Mouse (Mus musculus): ENCODE measurements around the gene F3. TPM values are rescaled to one million over a fixed set of nuclear protein-coding genes. Genes with fewer than 3 reads are reported as not detected.
"Not testable (repeated sequence)": the region's sequence is repeated elsewhere in the genome, so short reads cannot be mapped to it uniquely, and the experiment has no call there.

Gene F3
- polyA plus RNA-seq, 1 experiment from 2014 or later = 20.0 TPM

GRCm38 (mm10) chr3:121736025-121736744, 12.8 kb downstream of the F3 start:
- no peak overlapping the region for H3K9ac ChIP-seq (replicated peaks; ENCODE audit: low read length)
- peaks cover 20% of the 10 kb centered on the region for H3K4me1 ChIP-seq (ENCODE audit: insufficient read depth, low read length)
- H3K4me3 ChIP-seq (ENCODE audit: low read length) = no peak overlapping the region
- 30% methylated on average over 18 of the region's 18 CpGs for WGBS
- ATAC-seq (ENCODE audit: low FRiP score, low TSS enrichment) = peak; percentile 82
- H3K27ac ChIP-seq (ENCODE audit: low read length) = peak overlapping the region; percentile 22; the same call in 1 of the 2 replicates
- H3K4me2 ChIP-seq (replicated peaks; ENCODE audit: low read depth, low read length) = no peak overlapping the region
- no peaks in the 10 kb centered on the region for H3K27me3 ChIP-seq (ENCODE audit: insufficient read depth, low read length)
- 0 out of 2 replicates have a peak, but pooled peaks cover 4% of the 10 kb centered on the region for H3K36me3 ChIP-seq (ENCODE audit: insufficient read depth, low read length)
- no peaks in the 10 kb centered on the region for H3K9me3 ChIP-seq (ENCODE audit: low read length)

- H3K4me2 ChIP-seq (replicated peaks; ENCODE audit: low read depth, low read length) = no peak overlapping the region
- H3K4me3 ChIP-seq (ENCODE audit: low read length) = no peak overlapping the region
- WGBS = 46% methylated on average over 1 of the region's 1 CpGs
- peaks cover 20% of the 10 kb centered on the region for H3K4me1 ChIP-seq (ENCODE audit: insufficient read depth, low read length)
- ATAC-seq (ENCODE audit: low FRiP score, low TSS enrichment) = no peak
- H3K9ac ChIP-seq (replicated peaks; ENCODE audit: low read length) = no peak overlapping the region
- no peaks in the 10 kb centered on the region for H3K27me3 ChIP-seq (ENCODE audit: insufficient read depth, low read length)
- H3K36me3 ChIP-seq (ENCODE audit: insufficient read depth, low read length) = 0 out of 2 replicates have a peak, but pooled peaks cover 4% of the 10 kb centered on the region
- no peak overlapping the region for H3K27ac ChIP-seq (ENCODE audit: low read length)
- no peaks in the 10 kb centered on the region for H3K9me3 ChIP-seq (ENCODE audit: low read length)
Measured at GRCm38 (mm10) chr3:121737453-121737852, 14.1 kb downstream of the F3 start.

- no peak overlapping the region for H3K27ac ChIP-seq (ENCODE audit: low read length)
- H3K27me3 ChIP-seq (ENCODE audit: insufficient read depth, low read length) = no peaks in the 10 kb centered on the region
- H3K9me3 ChIP-seq (ENCODE audit: low read length) = no peaks in the 10 kb centered on the region
- H3K4me2 ChIP-seq (replicated peaks; ENCODE audit: low read depth, low read length) = no peak overlapping the region
- WGBS = 90% methylated on average over 2 of the region's 2 CpGs
- H3K4me1 ChIP-seq (ENCODE audit: insufficient read depth, low read length) = peaks cover 20% of the 10 kb centered on the region
- no peak for ATAC-seq (ENCODE audit: low FRiP score, low TSS enrichment)
- no peak overlapping the region for H3K4me3 ChIP-seq (ENCODE audit: low read length)
- 0 out of 2 replicates have a peak, but pooled peaks cover 4% of the 10 kb centered on the region for H3K36me3 ChIP-seq (ENCODE audit: insufficient read depth, low read length)
- H3K9ac ChIP-seq (replicated peaks; ENCODE audit: low read length) = no peak overlapping the region
Measured at GRCm38 (mm10) chr3:121737901-121738300, 14.6 kb downstream of the F3 start.

- H3K27me3 ChIP-seq (ENCODE audit: insufficient read depth, low read length) = no peaks in the 10 kb centered on the region
- no peak overlapping the region for H3K4me2 ChIP-seq (replicated peaks; ENCODE audit: low read depth, low read length)
- WGBS = 42% methylated on average over 9 of the region's 9 CpGs
- peaks cover 20% of the 10 kb centered on the region for H3K4me1 ChIP-seq (ENCODE audit: insufficient read depth, low read length)
- H3K27ac ChIP-seq (ENCODE audit: low read length) = peak overlapping the region; percentile 26
- H3K4me3 ChIP-seq (ENCODE audit: low read length) = no peak overlapping the region
- peak; percentile 73 for ATAC-seq (ENCODE audit: low FRiP score, low TSS enrichment)
- H3K9ac ChIP-seq (replicated peaks; ENCODE audit: low read length) = no peak overlapping the region
- H3K9me3 ChIP-seq (ENCODE audit: low read length) = no peaks in the 10 kb centered on the region
- H3K36me3 ChIP-seq (ENCODE audit: insufficient read depth, low read length) = 0 out of 2 replicates have a peak, but pooled peaks cover 4% of the 10 kb centered on the region
Measured at GRCm38 (mm10) chr3:121738742-121739342, 15.5 kb downstream of the F3 start.

- Histone ChIP-seq H3K4me2 (replicated peaks; ENCODE audit: low read depth, low read length) (no peak overlapping the region), H3K27me3 (ENCODE audit: insufficient read depth, low read length) (no peaks in the 10 kb centered on the region), H3K36me3 (ENCODE audit: insufficient read depth, low read length) (no peaks in the 10 kb centered on the region), H3K4me3 (ENCODE audit: low read length) (no peak overlapping the region), H3K27ac (ENCODE audit: low read length) (peak overlapping the region; percentile 26), H3K9ac (replicated peaks; ENCODE audit: low read length) (no peak overlapping the region), H3K4me1 (ENCODE audit: insufficient read depth, low read length) (peaks cover 20% of the 10 kb centered on the region), H3K9me3 (ENCODE audit: low read length) (peaks cover 4% of the 10 kb centered on the region; the same call in 1 of the 2 replicates)
- WGBS = 29% methylated on average over 17 of the region's 17 CpGs
- no peak for ATAC-seq (ENCODE audit: low FRiP score, low TSS enrichment)
Measured at GRCm38 (mm10) chr3:121739489-121740213, 16.3 kb downstream of the F3 start.

- H3K9ac ChIP-seq (replicated peaks; ENCODE audit: low read length); H3K4me2 ChIP-seq (replicated peaks; ENCODE audit: low read depth, low read length); H3K36me3 ChIP-seq (ENCODE audit: insufficient read depth, low read length); ATAC-seq (ENCODE audit: low FRiP score, low TSS enrichment); H3K4me3 ChIP-seq (ENCODE audit: low read length); H3K27ac ChIP-seq (ENCODE audit: low read length); H3K27me3 ChIP-seq (ENCODE audit: insufficient read depth, low read length); H3K9me3 ChIP-seq (ENCODE audit: low read length): not testable (repeated sequence)
- peaks cover 11% of the 10 kb centered on the region for H3K4me1 ChIP-seq (ENCODE audit: insufficient read depth, low read length)
- 84% methylated on average over 4 of the region's 4 CpGs for WGBS
Measured at GRCm38 (mm10) chr3:121741186-121741848, 18.0 kb downstream of the F3 start.

- H3K4me2 ChIP-seq (replicated peaks; ENCODE audit: low read depth, low read length); H3K9me3 ChIP-seq (ENCODE audit: low read length); H3K36me3 ChIP-seq (ENCODE audit: insufficient read depth, low read length); H3K9ac ChIP-seq (replicated peaks; ENCODE audit: low read length); H3K4me3 ChIP-seq (ENCODE audit: low read length); H3K27me3 ChIP-seq (ENCODE audit: insufficient read depth, low read length); H3K4me1 ChIP-seq (ENCODE audit: insufficient read depth, low read length): not testable (repeated sequence)
- ATAC-seq (ENCODE audit: low FRiP score, low TSS enrichment) = peak; percentile 42; the same call in 1 of the 2 replicates
- 53% methylated on average over 10 of the region's 10 CpGs for WGBS
- peak overlapping the region; percentile 40 for H3K27ac ChIP-seq (ENCODE audit: low read length)
Measured at GRCm38 (mm10) chr3:121754319-121755090, 31.2 kb downstream of the F3 start.

GRCm38 (mm10) chr3:121755152-121755551, 31.8 kb downstream of the F3 start:
- H3K9ac ChIP-seq (replicated peaks; ENCODE audit: low read length) = no peak overlapping the region
- H3K9me3 ChIP-seq (ENCODE audit: low read length) = no peaks in the 10 kb centered on the region
- no peaks in the 10 kb centered on the region for H3K27me3 ChIP-seq (ENCODE audit: insufficient read depth, low read length)
- H3K4me1 ChIP-seq (ENCODE audit: insufficient read depth, low read length) = peaks cover 9% of the 10 kb centered on the region; the same call in 1 of the 2 replicates
- no peak overlapping the region for H3K4me2 ChIP-seq (replicated peaks; ENCODE audit: low read depth, low read length)
- H3K4me3 ChIP-seq (ENCODE audit: low read length) = no peak overlapping the region
- 34% methylated on average over 3 of the region's 3 CpGs for WGBS
- H3K27ac ChIP-seq (ENCODE audit: low read length) = no peak overlapping the region
- no peak for ATAC-seq (ENCODE audit: low FRiP score, low TSS enrichment)
- H3K36me3 ChIP-seq (ENCODE audit: insufficient read depth, low read length) = peaks cover 7% of the 10 kb centered on the region; the same call in 1 of the 2 replicates

- Histone ChIP-seq H3K4me2 (replicated peaks; ENCODE audit: low read depth, low read length) (no peak overlapping the region), H3K36me3 (ENCODE audit: insufficient read depth, low read length) (peaks cover 7% of the 10 kb centered on the region; the same call in 1 of the 2 replicates), H3K4me1 (ENCODE audit: insufficient read depth, low read length) (peaks cover 9% of the 10 kb centered on the region; the same call in 1 of the 2 replicates), H3K9me3 (ENCODE audit: low read length) (no peaks in the 10 kb centered on the region), H3K27me3 (ENCODE audit: insufficient read depth, low read length) (no peaks in the 10 kb centered on the region), H3K9ac (replicated peaks; ENCODE audit: low read length) (no peak overlapping the region), H3K27ac (ENCODE audit: low read length) (no peak overlapping the region), H3K4me3 (ENCODE audit: low read length) (no peak overlapping the region)
- ATAC-seq (ENCODE audit: low FRiP score, low TSS enrichment) = no peak
- 58% methylated on average over 7 of the region's 7 CpGs for WGBS
Measured at GRCm38 (mm10) chr3:121758373-121758772, 35.0 kb downstream of the F3 start.

Measured in kidney, embryonic 16.5 days (tissue).